Mouse (Mus musculus) intestine, embryonic 15.5 days (tissue): ENCODE results near the gene Zfhx3. TPM values are rescaled to one million over a fixed set of nuclear protein-coding genes. Genes with fewer than 3 reads are reported as not detected.

Source experiments
- ATAC-seq: fragments of 200-750 bp; cut with Nextera tagmentation; 2 replicates; pipeline ENCODE4 v1.8.0; 2017; ENCODE audit warnings: moderate TSS enrichment, moderate library complexity
- H3K27ac ChIP-seq: fragments of 300-500 bp; sonication (generic); 2 replicates; pipeline ENCODE4 v1.5.1; 2015; ENCODE audit warnings: mild to moderate bottlenecking, inconsistent platforms
- H3K27me3 ChIP-seq: fragments of 300-500 bp; sonication (generic); replicated peaks from 2 replicates; pipeline ENCODE4 v1.6.1; 2015; ENCODE audit warnings: inconsistent platforms
- H3K36me3 ChIP-seq: fragments of 300-500 bp; sonication (generic); 2 replicates; pipeline ENCODE4 v1.6.1; 2015; ENCODE audit warnings: inconsistent platforms
- H3K4me1 ChIP-seq: fragments of 300-500 bp; sonication (generic); replicated peaks from 2 replicates; pipeline ENCODE4 v1.6.1; 2015; ENCODE audit warnings: inconsistent platforms
- H3K4me2 ChIP-seq: fragments of 300-500 bp; sonication (generic); replicated peaks from 2 replicates; pipeline ENCODE4 v1.6.1; 2015; ENCODE audit warnings: mild to moderate bottlenecking, inconsistent platforms
- H3K4me3 ChIP-seq: fragments of 300-500 bp; sonication (generic); replicated peaks from 2 replicates; pipeline ENCODE4 v1.5.1; 2015; ENCODE audit warnings: inconsistent platforms
- H3K9ac ChIP-seq: fragments of 300-500 bp; sonication (generic); 2 replicates; pipeline ENCODE4 v1.6.1; 2015; ENCODE audit warnings: inconsistent platforms
- H3K9me3 ChIP-seq: fragments of 300-500 bp; sonication (generic); 2 replicates; pipeline ENCODE4 v1.6.1; 2016; ENCODE audit warnings: inconsistent platforms
- WGBS: fragments of 180-500 bp; shearing (Covaris S2); methylation state at CpG from one replicate; pipeline ENCODE4 v1.1.7; 2015; 5-methylcytosine and 5-hydroxymethylcytosine counted together
- polyA plus RNA-seq: library from polyadenylated mRNA; unstranded; fragments of >200 nt; fragmentation: Nextera tagmentation; extraction: Ambion mirVana; gene quantifications from 2 replicates; pipeline ENCODE4 v1.2.1, GENCODE M21; 2015

Zfhx3 gene
- polyA plus RNA-seq, 1 experiment from 2014 or later = 11.5 TPM

DNA sequence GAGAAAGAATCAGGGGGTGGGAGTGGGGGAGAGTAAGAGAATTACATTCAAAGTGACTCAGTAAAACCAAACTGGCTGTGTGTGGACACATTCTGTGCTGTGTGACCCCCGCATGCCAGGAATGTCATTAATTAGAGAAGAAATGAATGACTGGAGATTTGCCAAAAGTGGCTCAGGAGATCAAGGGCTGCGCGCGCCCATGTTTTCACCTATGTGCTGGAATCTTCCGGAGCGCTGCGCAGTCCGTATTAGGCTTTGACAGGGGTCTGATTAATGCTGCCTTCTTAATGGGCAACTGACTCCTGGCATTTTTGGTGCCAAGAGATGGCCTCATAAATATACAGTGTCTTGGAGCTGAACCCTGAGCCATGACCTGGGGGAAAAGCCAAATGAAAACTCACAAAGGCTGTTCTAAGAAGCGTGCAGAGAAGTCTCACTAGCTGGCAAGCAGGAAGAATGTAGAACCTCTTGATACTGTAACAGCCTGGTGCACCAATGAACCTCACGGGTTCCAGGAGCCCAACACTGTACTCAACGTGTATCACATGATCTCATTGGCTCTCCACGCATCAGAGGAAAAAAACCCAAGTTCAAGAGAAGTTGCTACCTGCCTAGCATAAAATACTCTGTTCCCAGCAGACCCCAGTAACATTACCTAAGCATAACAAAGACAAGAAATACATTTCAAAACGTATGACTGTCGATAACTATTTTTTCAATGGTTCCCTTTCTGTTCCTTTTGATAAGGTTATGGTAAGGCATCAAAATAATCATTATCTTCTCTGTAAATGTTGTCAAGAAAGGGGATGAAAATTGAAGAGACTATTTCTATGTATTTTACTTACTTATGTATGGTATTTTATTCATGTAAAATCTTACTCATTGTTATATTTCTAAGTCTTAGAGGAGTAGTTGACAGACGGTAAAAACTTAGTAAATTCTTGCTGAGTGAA is 1057.1 kb downstream of the Zfhx3 start:
- H3K4me3 ChIP-seq = no peak overlapping the region
- WGBS = 70% methylated on average over 15 of the region's 15 CpGs
- H3K4me1 ChIP-seq = 0 out of 2 replicates have a peak, but pooled peaks cover 2% of the 10 kb centered on the region
- H3K4me2 ChIP-seq = no peak overlapping the region
- H3K27me3 ChIP-seq = no peaks in the 10 kb centered on the region
- H3K27ac ChIP-seq = no peak overlapping the region
- no peaks in the 10 kb centered on the region for H3K9me3 ChIP-seq
- no peak for ATAC-seq
- H3K9ac ChIP-seq = no peak overlapping the region
- H3K36me3 ChIP-seq = no peaks in the 10 kb centered on the region

DNA sequence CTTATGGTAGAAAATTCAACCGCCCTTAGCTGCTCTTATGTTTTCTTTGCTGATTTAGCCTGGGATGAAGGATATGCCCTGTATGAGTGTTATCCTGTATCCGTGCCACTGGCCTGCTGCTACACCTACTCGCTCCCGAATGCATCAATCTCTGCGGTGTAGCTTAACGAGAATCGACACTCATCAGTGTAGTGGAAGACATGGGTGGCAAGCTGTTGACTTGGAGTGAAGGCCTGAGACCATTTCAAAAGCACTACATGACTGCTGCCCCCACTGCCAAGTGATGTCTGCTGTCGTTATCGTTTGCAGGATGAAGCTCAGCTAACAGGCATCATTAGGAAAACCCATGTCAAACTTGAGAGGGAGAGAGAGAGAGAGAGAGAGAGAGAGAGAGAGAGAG is 1058.6 kb downstream of the Zfhx3 start:
- H3K4me3 ChIP-seq = no peak overlapping the region
- H3K27me3 ChIP-seq = no peaks in the 10 kb centered on the region
- H3K9me3 ChIP-seq = no peaks in the 10 kb centered on the region
- WGBS = 89% methylated on average over 9 of the region's 9 CpGs
- no peak overlapping the region for H3K9ac ChIP-seq
- 0 out of 2 replicates have a peak, but pooled peaks cover 2% of the 10 kb centered on the region for H3K4me1 ChIP-seq
- ATAC-seq = no peak
- no peak overlapping the region for H3K4me2 ChIP-seq
- no peaks in the 10 kb centered on the region for H3K36me3 ChIP-seq
- H3K27ac ChIP-seq = no peak overlapping the region

DNA sequence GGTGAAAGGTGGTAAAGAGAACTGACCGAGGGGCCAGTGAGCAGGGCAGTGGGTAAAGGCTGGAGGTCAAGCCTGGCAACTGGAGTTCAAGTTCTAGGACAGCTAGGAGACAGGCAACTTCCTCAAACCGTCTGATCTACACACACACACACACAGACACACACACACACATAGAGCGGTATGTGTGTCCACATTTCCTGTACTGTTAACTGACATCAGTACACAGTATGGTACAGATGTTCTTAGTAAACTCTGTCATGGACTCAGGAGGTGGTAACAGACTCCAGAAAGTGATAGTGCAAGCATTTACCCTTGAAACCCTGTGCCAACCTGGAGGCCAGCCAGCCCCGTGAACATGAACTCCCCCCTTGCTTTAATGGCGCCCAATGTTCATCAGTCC is 1059.5 kb downstream of the Zfhx3 start:
- no peaks in the 10 kb centered on the region for H3K9me3 ChIP-seq
- H3K4me2 ChIP-seq = no peak overlapping the region
- 86% methylated on average over 5 of the region's 5 CpGs for WGBS
- no peaks in the 10 kb centered on the region for H3K36me3 ChIP-seq
- no peak overlapping the region for H3K4me3 ChIP-seq
- H3K27ac ChIP-seq = no peak overlapping the region
- ATAC-seq = no peak
- no peaks in the 10 kb centered on the region for H3K27me3 ChIP-seq
- H3K9ac ChIP-seq = no peak overlapping the region
- H3K4me1 ChIP-seq = 0 out of 2 replicates have a peak, but pooled peaks cover 2% of the 10 kb centered on the region

DNA sequence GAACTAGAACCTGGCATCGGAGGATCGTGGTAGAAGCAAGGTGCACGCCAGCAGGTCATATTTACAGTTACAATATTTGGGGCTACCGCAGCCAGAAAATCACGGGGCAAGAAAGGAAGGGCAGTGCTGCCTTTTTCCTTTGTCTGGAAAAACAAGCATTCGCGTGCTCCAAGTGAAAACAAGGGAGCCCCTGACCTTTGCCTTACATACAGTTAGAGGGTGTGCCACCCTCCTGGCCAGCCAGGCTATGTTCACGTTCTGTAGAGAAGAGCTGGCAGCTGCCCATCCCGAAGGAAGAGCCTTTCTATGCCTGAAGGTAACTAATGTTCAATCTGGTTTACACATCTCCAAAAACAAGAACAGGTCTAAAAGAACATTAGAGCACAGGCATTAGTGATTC is 1064.5 kb downstream of the Zfhx3 start:
- WGBS = 74% methylated on average over 9 of the region's 9 CpGs
- no peak overlapping the region for H3K4me2 ChIP-seq
- peak; percentile 51; the same call in 1 of the 2 replicates for ATAC-seq

More for the DNA sequence above, 1064.5 kb downstream of the Zfhx3 start:
- Histone ChIP-seq H3K27me3 (no peaks in the 10 kb centered on the region), H3K9me3 (no peaks in the 10 kb centered on the region), H3K4me1 (no peaks in the 10 kb centered on the region), H3K36me3 (no peaks in the 10 kb centered on the region), H3K4me3 (no peak overlapping the region), H3K27ac (no peak overlapping the region), H3K9ac (no peak overlapping the region)
